Mouse (Mus musculus) adrenal gland, adult 8-10 months (tissue): ENCODE results near the gene Prkag2. TPM values are rescaled to one million over a fixed set of nuclear protein-coding genes. Genes with fewer than 3 reads are reported as not detected.

ENCODE experiments used
- DNase-seq: peaks from one replicate; pipeline ENCODE4 v3.0.0; 2022
- total RNA-seq, 4 experiments: library from RNA; stranded (reverse); gene quantifications; 2 replicates each; pipeline ENCODE4 v1.2.4; 2022

Gene Prkag2
- total RNA-seq, 4 experiments from 2014 or later, result 30.7 to 56.0 (median 42.9) TPM

GRCm38 (mm10) chr5:24993190-24993589 lies 107.3 kb downstream of the Prkag2 start:
- DNase-seq, result no peak

GRCm38 (mm10) chr5:24991575-24991974 lies 108.9 kb downstream of the Prkag2 start:
- no peak for DNase-seq

DNA sequence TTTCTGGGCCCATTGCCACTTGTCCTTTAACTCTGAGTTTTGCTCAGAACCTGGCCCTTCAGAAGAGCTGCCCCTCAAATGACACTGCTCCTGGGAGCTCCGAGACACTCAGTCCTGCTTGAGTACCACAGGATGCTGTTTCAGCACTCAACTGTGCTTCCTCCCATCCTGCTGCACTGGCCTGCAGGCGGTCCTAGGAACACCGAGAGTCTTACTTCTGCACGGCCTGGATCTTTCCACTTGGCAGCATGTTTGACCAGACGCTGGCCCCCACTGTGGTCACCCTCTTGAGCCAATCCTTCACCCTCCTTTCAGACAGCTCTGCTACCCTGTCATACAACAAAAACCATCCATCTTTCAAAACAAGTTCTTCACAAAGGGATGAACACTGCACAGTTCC lies 110.0 kb downstream of the Prkag2 start:
- no peak for DNase-seq

DNA sequence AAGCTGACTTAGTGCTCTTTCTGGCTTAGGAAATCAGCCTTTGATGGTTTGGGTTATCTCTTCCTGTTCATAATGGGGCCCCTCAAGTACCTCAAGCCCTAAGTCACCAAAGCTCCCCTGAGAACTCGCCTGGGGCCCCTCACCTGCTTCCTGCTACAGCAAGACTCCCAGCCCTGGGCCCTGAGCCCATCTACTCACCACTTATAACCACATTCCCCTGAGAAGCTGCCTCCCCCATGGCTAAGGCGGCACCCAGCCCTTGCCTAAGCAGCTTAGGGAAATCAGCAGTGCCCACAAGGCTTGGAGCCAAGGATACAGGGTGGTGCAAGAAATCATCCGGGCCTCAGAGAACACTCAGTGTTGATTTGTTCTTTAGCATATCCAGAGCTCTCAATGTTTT lies 110.8 kb downstream of the Prkag2 start:
- no peak for DNase-seq

DNA sequence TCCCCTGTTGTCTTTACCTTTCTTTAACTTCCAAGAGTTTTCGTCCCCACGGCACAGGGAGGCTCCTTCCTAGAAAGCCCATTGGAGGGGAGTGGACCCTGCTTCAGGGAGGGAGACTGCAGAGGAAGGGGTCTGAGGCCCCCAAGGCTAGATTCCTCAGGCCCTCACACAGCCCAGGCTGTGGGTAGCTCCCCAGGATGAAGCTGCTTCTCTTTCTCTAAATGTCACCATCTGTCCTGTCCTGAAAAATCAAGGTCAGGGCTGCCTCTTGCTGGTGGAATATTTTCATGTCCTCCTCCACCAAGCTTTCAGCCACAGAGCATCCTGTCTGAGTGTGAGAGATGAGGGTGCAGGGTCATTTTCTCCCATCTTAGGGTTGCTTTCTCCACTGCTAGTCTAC lies 113.5 kb downstream of the Prkag2 start:
- no peak for DNase-seq

- DNase-seq, result no peak
Observed at GRCm38 (mm10) chr5:24986204-24986940, 114.1 kb downstream of the Prkag2 start.

GRCm38 (mm10) chr5:24985434-24986176 lies 114.8 kb downstream of the Prkag2 start:
- DNase-seq, result no peak

DNA sequence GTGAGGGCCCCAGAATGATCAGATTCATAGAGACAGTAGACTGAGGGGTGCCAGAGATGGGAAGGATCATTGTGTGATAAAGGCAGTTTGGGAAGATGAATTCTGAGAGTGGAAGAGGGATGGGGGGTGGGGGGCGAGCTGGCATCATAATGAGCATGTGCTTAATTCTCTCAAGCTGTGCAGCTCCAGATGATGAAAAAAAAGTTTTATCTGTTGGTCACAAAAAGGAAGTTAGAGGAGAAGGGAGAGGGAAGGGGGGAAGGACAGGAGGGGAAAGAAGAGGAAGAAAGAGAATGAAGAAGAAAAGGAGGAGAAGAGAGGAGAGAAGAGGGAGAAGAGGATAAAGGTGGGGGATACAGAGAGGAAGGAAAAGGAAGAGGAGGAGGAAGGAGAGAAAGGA lies 116.3 kb downstream of the Prkag2 start:
- no peak for DNase-seq

GRCm38 (mm10) chr5:24983539-24983938 lies 116.9 kb downstream of the Prkag2 start:
- DNase-seq, result no peak

DNA sequence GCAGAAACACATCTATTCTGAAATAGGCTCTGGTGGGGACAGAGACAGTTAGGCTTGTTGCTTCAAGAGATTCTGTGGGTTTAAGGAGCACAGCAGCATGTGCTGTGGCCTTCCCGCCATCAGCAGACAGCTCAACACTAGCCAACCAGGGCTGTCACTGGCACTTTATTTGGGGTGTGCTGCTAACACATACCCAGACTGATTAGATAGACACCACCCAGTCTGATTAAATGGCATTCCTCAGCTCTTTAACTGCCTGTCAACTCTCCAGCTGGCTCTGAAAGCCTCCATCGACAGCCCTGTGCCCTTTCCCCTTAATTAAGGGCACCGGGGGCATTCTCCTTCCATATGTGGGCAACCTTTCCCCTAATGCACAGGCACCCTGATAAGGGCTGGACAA lies 118.2 kb downstream of the Prkag2 start:
- DNase-seq, result no peak

GRCm38 (mm10) chr5:24981765-24982164 lies 118.7 kb downstream of the Prkag2 start:
- DNase-seq, result peak; percentile 85

DNA sequence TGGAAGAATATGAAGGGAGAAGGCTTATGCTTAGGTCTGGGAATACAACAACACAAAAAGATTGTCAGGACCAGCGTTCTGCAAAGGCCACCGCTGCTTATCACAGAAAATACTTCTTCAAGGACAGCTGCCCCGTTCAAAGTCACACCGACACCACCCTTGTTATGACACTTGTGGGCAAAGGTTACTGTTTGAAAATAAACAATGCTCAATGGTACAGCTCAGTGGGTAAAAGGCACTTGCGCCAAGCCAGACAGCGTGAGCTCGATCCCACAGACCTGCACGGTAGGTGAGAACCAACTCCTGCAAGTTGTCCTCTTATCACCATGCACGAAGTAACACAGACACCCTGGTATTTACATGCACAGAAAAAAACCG lies 120.5 kb downstream of the Prkag2 start:
- no peak for DNase-seq

- DNase-seq, result no peak
Observed at GRCm38 (mm10) chr5:24979312-24979967, 121.0 kb downstream of the Prkag2 start.

DNA sequence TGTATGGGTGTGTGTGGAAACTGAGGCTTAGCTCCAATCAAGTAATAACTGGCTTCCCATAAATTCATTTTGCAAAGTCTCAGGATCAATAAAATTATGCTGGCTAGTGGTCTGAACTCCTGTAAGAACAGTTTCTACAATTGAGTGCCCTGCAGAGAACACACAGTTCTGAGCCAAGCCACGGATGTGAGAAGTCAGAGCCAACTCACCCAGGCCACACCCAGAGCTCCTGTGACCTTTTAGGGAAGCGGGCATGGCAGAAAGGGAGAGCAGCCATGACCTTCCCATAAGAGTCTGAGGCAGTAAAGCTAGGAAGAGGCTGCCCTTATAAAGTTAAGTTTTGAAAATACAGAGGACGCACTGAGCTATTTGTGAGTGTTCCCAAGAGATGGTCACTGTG lies 123.5 kb downstream of the Prkag2 start:
- no peak for DNase-seq

- DNase-seq, result no peak
Observed at GRCm38 (mm10) chr5:24976236-24976635, 124.2 kb downstream of the Prkag2 start.

- no peak for DNase-seq
Observed at GRCm38 (mm10) chr5:24975100-24975499, 125.3 kb downstream of the Prkag2 start.

- no peak for DNase-seq
Observed at GRCm38 (mm10) chr5:24973672-24974225, 126.7 kb downstream of the Prkag2 start.

- no peak for DNase-seq
Observed at GRCm38 (mm10) chr5:24973228-24973627, 127.2 kb downstream of the Prkag2 start.

DNA sequence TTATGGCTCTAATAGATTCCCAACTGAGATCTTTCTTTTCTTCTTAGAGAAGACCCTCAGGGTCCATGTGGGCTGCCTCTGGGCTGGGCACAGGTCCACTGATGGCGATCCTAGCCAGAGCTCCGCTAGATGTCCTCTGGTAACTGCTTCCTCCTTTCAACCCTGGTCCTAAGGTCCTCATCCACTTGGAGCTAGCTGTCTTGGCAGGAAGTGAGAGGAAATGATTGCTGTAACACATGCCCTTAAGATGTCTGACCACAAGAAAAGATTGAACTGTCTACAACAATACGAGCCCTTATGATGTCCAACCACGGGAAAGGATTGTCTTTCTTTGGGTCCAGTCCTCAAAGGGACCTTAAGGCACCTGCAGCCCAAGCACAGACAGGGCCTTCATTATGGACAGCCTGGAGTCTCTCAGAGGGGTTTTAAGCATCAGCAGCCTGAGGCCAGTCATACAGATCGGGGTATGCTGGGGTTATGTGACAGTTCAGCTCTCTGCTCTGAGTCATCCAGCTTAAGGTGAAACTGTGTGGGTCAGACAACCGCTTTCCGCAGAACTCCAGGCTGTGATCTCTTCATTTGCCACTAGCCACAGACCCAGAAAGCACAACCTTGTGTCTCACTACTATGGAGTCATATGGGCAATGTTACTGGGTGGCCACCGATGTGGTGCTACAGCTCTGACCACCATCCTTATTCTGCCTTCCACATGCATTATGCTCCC lies 129.7 kb downstream of the Prkag2 start:
- no peak for DNase-seq

DNA sequence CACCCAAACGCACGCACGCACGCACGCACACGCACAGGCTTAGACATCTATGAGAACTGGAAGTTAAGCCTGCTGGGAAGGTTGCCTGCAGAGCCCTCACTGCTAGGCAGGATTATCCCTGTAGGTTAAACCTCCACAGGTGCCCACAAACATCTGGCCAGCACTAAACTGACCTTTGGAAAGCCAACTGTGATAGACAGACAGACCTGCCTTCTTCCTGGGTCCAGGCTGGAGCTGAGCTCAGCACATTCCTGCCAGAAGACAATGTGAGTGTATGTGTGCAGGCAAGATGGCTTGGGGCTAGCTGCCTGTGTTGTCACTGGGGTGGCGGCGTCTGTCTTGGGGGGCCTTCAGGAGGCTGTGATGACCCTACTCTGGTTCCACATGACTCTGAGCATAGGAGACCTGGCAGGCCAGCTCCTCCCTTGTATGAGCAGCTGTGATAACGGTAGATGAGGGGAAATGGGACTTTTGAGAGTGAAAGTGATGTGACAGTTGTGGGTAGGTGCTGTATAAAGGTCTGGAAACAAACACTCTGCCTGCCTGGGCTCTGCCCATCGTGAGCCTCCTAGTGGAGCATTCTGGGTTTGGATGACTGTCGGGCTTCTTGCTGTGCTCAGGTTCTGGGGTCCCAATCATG lies 131.1 kb downstream of the Prkag2 start:
- no peak for DNase-seq

DNA sequence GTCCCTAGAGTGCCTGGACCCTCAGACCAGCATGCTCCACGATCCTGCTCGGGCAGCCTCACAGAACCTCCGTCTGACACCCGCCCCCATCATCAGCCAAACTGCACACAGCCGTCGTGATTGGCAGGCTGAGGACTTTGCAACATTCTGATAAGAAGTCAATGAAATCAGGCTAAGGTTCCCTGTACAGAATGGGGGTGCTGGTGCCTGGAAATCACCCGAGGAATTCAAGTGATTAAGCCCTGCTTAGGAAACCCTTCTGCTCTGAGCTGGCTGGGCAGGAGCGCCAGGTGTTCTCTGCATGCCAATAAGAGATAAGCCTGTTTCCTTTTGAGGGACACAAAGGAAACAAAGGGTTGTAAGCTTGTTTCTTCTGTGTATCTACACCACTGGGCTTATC lies 131.7 kb downstream of the Prkag2 start:
- no peak for DNase-seq

GRCm38 (mm10) chr5:24967898-24968535 lies 132.4 kb downstream of the Prkag2 start:
- no peak for DNase-seq
